Mouse (Mus musculus): ENCODE data around the gene Vav1. TPM values are rescaled to one million over a fixed set of nuclear protein-coding genes. Genes with fewer than 3 reads are reported as not detected.

The Vav1 gene
- 100 to 1,000 TPM; 163 to 179 TPM for total RNA-seq (2023)

DNA sequence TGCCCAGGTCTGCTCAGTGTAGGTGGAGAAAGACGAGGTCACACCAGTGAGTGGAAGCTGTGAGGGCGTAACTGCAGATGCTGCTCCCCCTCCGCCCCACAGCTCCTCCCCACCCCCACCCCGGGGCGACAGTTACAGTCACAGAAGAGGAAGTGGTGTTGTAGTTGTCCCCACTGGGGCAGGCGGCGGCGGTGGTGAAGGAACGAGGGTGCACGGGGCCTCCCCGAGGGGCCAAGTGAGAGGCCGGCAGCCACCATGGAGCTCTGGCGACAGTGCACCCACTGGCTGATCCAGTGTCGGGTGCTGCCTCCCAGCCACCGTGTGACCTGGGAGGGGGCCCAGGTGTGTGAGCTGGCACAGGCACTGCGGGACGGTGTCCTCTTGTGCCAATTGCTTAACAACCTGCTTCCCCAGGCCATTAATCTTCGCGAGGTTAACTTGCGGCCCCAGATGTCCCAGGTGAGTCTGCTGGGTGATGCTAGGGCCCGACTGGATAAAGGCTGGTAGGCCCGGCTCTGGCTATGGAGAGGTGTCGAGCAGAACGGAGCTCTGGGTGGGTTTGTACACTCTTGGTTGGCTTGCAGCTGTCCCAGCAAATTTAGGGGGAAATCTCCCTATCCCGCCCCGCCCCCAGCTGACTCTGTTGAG, at the start of gene Vav1:
TSS of gene Vav1 (plus strand) at position 158 of the 648 bp plus-strand sequence.

GRCm38 (mm10) chr17:57248201-57248699, 30.6 kb upstream of the Vav1 start, which contains the start of gene Gpr108:
Gene Gpr108, minus strand, starts transcription at chr17:57248446.

GRCm38 (mm10) chr17:57249186-57250181, 29.4 kb upstream of the Vav1 start, which contains the start of gene Trip10:
Gene Trip10, plus strand, starts transcription at chr17:57249455.

DNA sequence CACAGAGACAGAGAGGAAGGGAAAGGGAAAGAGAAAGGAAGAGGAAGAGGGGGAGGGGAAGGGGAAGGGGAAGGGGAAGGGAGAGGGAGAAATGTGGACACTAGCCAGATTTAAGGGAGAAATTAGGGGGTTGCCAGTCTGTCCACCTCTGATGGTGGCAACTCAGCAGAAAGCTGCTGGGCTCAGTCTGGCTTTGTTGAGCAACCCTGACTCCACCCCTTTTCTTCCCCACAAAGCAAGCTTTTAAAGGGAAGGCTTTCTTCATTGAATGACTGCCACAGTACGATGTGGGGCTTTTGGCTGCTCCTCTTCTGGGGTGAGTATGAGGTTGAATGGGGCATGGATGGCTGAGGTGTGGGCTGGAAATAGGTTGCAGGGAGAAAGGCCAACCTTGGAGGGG, 79.5 kb downstream of the Vav1 start, which contains the start of gene Adgre1:
TSS of gene Adgre1 (plus strand) at position 251 of the 400 bp plus-strand sequence.

Other genes starting within 250 kb of the Vav1 start
- 100 to 1,000 TPM in 1 of 2 experiments, 10 to 100 TPM in 1; 97.1 to 105 TPM for gene Khsrp, start 247.6 kb upstream of the Vav1 start, total RNA-seq (2023)
- not detected for gene Slc25a41, start 237.4 kb upstream of the Vav1 start, total RNA-seq (2023)
- gene Crb3, start 220.0 kb upstream of the Vav1 start, total RNA-seq (2023): not detected
- 1 to 10 TPM; 3.0 to 4.7 TPM for gene Slc25a23, start 219.2 kb upstream of the Vav1 start, total RNA-seq (2023)
- gene Dennd1c, start 200.6 kb upstream of the Vav1 start, total RNA-seq (2023): 100 to 1,000 TPM; 138 to 163 TPM
- under 1 TPM; 0.15 to 0.18 TPM for gene Tubb4a, start 191.3 kb upstream of the Vav1 start, total RNA-seq (2023)
- 1 to 10 TPM; 1.9 to 2.1 TPM for gene Tnfsf9, start 173.8 kb upstream of the Vav1 start, total RNA-seq (2023)
- not detected for gene Cd70, start 129.3 kb upstream of the Vav1 start, total RNA-seq (2023)
- gene Tnfsf14, start 84.9 kb upstream of the Vav1 start, total RNA-seq (2023): 10 to 100 TPM; 32.7 to 34.8 TPM
- 100 to 1,000 TPM; 540 to 556 TPM for gene C3, start 51.0 kb upstream of the Vav1 start, total RNA-seq (2023)
- 10 to 100 TPM; 52.5 to 53.2 TPM for gene Gpr108, start 30.7 kb upstream of the Vav1 start, total RNA-seq (2023)
- gene Trip10, start 29.6 kb upstream of the Vav1 start, total RNA-seq (2023): 1 to 10 TPM; 4.0 to 5.7 TPM
- 10 to 100 TPM; 29.0 to 35.9 TPM for gene Adgre1, start 79.6 kb downstream of the Vav1 start, total RNA-seq (2023)

Data from neutrophil, adult 83 days (primary cell).